Mouse (Mus musculus) cerebellum, adult 8-10 months (tissue): Measurements from ENCODE around the gene Lmod2.

Experiments
- DNase-seq: peaks from one replicate; pipeline ENCODE4 v3.0.0; 2022

The Lmod2 gene

DNA sequence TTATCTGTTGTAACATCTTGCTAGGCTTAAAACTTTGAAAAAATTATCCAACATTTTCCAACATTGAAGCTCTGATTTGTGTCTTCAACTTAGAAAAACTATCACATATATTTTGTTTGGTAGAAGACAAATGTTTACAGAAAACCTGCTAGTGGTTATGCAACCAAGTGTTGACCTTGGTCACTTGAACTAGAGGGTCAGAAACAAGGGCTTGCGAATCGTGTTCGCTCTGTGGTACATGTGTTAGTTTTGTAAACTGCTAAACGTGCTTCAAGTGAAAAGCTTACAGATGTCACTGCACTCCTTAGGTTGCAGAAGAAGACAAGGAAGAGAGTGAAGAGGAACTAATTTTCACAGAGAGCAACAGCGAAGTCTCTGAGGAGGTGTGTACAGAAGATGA, 5.4 kb downstream of the Lmod2 start:
- DNase-seq, result no peak

DNA sequence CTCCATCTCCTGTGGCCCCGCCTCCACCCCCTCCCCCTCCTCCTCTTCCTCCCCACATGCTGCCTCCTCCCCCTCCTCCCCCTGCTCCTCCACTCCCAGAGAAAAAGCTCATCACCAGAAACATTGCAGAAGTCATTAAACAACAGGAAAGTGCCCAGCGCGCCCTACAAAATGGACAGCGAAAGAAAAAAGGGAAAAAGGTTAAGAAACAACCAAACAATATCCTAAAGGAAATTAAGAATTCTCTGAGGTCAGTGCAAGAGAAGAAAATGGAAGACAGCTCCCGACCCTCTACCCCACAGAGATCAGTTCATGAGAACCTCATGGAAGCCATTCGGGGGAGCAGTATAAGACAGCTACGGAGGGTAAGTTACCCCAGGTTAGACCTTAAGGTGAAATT, 6.7 kb downstream of the Lmod2 start:
- no peak for DNase-seq

DNA sequence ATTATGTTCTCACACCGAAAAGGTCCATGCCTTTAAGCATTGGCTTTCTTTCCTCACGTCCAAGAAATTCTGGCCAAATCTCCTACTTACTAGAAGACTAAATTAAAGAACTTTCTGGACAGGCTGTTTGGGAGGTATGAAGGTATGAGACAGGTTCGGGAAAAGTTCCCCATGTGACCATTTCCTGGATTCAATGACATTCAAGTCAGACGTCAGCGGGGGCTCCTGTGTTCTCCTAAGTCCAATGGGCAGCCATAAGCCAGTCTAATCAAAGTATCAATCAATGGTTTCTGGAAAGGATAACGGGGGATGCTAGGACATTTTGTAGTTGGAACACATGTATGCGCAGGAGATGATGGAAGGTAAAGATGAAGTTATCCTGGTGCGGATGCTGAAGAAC, 8.1 kb downstream of the Lmod2 start:
- DNase-seq, result no peak

DNA sequence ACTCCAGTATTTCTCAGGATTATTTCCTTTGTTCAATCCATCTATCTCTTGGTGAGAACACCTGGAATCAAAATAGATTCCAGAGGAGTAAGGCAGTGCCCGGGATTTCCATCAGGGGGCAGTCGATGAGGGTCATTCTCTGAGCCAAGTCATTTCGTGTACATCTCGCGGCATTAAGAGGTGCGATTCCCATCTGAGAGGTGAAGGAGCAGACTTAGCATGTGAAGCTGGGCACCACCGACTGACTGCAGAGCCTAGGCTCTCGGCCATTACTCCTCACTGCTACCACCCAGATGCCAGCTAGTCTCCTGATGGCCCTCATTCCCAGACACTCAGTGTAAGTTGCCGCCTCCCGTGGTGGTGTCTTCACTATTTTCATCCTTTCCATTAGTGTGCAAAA, 8.9 kb downstream of the Lmod2 start:
- DNase-seq, result no peak

DNA sequence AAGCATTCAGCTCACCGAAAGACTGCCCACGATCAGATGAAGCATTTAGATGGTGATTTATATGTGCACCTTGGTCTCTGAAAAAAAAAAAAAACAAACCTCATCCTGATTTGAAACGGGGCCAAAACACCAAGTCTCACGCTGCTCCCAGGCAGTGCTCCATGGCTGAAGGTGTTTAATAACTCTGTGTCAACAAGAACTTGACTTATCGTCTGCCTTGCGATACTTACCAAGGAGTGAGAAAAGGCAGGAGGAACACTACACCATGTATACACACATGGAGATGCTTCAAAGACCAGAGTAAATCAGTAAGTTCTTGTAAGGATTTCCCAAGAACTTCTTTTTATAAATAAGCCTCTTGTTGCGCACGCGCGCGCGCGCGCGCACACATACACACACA, 10.0 kb downstream of the Lmod2 start:
- DNase-seq, result no peak

DNA sequence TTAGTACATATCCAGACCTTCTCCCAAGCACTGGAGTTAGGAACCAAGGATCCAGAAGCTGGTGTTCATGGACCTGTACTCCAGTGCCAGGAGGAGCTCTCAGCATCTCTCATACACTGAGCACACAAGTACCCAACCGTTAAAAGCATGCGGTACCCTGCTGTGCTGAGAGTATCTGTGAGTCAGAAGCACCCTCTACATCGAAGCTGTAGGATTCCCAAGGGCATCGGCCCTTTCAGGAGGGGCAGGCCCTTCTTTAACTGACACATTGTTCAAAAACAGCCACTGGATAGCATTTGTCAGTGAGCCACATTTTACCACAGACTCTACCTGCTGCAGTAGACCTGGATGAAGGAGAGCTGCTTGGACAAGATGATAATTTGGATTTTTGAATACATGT, 10.6 kb downstream of the Lmod2 start:
- DNase-seq, result no peak

DNA sequence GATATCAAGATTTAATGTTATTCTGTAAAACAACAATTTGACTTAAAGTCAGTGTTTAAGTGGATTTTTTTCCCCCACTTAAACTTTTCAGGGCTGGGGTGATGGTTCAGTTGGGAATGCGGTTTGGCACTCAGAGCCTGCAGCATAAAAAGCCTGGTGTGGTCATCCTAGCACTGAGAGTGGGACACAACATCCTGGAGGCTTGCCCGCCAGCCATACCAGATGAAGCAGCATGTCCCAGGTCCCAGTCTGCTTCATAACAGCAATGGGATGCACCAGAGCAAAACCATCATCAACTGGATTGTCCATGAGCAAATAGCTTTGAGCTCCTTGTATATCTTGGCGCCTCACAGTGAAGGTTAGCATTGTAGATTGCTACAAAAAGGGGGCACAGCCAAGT, 11.1 kb downstream of the Lmod2 start:
- no peak for DNase-seq

DNA sequence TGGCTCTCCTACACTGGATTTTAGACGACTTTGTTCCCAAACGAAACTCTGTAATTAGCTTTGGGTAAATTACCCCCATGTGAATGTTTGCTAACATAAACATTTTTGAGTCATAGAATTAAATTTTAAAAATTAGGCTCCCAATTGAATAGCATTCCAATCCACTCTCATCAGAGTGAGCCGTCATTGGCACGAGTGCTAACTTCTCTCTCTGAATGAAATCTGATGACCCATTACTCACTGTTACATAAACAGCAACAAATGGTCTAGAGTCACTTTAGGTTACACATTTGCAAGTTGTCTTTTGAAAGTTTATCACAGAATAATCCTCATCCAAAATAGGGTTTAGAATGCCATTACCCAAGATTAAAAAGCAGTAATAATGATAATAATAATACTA, 12.0 kb downstream of the Lmod2 start:
- no peak for DNase-seq

DNA sequence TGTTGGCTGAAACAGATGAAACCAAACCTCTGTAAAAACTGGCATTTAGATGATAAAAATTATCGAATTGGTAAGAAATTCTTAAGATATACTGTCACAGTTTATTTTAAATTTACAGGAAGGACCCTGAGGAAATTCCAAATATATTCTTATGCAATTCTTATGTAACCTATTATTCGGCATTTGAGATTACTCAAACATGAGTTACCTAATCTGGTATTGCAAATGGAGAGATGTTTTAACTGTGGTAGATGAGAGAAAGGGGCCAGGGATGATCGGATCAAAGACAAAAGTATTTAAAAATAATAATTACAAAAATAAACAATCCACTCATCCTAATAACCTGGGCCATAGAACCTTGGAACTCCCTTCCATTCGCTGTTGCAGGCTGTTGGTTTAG, 12.8 kb downstream of the Lmod2 start:
- no peak for DNase-seq

DNA sequence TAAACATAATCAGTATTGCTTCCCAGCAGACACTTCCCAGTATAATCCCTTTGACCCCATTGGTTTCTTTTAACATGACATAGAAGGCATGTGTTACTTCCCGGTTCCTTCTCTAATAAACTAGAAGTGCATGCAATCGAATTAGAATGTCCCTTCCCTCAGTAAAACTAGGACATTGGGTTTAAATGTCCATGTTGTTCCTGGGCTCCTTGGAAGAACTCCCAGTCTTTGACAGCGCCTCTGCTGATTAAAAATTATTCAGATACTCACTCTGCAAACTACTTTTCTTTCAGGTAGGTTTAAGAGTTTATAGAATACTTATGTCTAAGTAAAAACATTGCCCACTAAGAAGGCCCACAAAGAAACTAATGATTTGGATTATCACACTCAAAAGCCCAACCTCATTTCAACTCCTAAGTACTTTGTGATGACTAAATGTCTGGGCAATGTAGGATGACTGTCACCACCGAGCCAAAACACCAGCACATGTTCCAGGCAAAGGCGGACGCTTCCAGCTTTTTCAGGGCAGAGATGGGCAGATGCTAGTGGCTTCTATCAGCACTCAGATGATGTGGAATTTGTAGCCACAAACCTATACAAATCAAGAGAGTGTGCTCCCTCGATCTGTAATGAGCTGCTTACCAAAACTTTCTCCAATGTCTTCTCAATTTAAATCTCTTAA, 14.7 kb downstream of the Lmod2 start:
- DNase-seq, result no peak

DNA sequence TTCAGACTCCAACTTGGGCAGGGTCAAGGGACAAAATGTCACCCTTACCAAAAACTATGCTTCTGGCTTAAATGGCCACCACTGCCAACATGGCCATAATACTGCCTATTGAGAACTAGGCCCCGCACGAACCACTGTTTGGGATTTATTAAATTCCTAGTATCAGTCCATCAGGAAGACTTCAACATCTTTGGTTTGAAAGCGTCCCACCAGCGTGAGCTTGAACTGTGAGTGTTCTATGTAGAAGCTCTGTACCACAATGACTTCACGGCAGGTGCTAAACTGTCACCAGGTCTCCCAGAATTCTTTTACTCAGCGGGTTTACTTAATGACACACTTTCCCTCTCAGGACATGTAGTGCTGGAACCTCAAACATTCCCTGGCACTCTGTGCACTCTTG, 15.8 kb downstream of the Lmod2 start:
- DNase-seq, result no peak

DNA sequence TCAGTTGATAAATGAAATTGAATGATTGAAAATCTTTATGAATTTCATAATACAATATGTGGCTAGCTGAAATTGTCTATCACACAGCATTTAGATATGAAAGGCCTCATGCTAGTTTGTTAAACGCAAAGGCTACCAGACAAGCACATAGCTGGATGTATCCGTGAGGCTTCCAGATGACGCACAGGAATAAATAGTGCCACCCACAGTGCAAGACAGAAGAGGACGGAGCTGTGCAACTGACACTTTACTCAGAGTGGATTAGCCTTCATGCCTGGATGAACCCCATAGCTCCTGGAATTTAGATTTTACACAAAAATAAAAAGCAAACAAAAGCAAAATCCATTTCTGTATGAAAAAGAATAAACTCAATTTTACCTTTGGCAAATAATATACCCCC, 16.4 kb downstream of the Lmod2 start:
- DNase-seq, result no peak

DNA sequence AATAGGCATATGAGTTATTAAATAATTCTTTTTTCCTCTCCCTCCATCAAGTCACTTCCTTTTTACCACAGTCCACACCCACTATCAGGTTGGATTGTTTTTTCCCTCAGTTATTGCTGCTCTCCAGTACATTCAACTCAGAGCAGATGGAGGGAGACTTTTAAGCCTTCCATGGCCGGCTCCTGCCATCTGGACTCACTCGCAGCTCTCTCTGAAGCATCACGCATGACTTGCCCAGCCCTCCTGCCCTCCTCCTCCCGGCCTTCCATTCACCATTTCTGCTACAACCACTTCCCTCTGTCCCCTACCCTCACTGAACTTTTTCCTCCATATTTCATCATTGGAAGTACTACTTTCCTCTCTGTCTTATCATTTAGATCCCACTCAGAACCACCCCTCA, 19.2 kb downstream of the Lmod2 start:
- peak; percentile 54 for DNase-seq

DNA sequence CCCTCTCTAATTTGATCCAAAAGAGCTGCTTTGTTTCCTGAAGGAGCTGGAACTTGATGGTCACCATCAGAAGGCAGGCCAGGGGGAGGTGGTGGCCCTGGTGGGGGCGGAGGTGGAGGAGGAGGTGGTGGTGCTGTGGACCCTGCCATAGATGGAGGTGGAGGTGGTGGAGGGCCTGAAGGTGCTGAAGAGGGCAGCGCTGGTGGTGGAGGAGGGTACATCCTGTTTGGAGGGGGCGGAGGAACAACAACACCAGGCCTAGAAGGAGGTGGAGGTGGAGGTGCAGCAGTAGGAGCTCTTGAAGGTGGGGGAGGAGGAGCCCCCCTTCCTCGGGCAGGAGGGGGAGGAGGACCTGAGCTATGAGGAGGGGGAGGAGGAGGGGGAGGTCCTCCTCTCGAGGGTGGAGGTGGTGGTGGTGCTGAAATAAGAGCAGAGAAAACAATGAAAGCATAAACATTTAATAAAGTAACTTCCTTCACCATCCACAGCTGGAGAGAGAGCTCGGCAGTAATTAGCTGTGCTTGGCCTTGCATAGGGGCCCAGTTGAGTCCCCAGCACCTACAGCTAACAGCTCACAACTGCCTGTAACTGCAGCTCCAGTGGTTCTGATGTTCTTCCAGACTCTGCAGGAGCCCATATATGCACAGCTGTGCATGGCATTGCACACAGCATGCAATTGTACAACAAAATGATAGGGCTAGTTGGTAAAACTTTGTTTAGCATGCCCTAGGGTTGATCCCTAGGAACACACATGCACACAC, 21.9 kb downstream of the Lmod2 start:
- no peak for DNase-seq

DNA sequence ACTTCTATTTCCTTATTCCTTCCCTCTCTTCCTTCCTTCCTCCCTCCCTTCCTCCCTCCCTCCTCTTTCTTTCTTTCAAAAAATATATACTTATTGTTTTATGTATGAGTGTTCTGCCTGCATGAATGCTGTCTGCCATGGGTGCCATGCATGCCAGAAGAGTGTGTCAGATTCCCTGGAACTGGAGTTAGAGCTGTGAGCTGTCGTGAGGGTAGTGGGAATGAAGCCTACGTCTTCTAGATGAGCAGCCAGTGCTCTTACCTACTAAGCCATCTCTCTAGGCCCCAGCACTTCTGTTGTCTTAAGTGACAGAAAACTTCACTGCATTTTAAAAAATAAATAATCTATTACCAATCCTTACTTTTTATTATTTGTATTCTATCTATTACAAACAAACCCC, 23.4 kb downstream of the Lmod2 start:
- DNase-seq, result no peak

DNA sequence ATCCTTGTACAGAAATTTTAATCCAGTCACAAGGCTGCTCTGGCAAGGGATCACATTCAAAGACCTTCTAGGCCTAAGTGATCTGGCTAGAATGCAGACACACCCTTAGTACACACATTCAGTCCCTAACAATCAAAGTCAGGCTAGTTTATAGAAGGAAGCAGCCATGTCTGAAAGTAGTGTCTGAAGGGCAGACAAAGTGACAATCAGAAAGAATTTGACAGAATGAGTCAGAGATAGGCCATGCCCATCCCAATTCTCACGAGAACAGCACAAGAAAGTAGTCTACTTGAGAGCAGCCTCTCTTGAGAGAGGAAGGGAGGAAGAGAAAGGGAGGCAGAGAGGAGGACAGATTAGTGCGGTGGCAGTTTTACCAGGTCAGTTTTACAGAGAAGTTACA, 24.5 kb downstream of the Lmod2 start:
- DNase-seq, result no peak

DNA sequence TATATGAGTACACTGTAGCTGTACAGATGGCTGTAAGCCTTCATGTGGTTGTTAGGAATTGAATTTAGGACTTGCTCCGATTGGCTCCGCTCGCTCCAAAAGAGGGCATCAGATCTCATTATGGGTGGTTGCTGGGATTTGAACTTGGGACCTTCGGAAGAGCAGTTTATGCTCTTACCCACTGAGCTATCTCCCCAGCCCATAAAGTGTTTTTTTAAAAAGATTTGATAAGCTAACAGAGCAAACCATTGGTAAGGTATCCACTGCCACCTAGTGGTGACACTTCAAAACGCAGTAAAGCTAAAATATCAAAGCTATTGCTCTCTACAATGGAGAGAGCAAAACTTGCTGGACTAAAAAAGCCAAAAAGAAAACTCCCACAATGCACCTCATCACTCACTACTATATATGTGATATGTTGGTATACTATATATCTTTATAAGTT, 30.0 kb downstream of the Lmod2 start:
- peak; percentile 61 for DNase-seq

DNA sequence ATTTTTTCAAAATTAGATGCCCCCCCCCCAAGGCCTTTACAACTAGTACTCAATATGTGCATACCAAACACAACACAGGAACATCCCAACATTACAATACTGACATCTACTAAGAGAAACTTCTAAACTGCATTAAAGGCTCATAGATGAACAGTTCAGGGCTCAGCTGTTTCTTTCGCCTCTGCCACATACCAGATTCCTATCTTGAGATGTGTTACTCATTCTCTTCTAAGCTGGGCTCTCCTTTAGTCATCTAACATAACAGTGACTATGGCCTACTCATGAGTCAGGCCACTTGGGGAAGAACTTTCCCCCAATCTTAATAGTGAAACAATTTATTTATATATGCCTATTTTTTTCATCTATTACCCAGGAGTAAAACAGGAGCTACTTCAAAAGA, 30.9 kb downstream of the Lmod2 start:
- DNase-seq, result no peak

DNA sequence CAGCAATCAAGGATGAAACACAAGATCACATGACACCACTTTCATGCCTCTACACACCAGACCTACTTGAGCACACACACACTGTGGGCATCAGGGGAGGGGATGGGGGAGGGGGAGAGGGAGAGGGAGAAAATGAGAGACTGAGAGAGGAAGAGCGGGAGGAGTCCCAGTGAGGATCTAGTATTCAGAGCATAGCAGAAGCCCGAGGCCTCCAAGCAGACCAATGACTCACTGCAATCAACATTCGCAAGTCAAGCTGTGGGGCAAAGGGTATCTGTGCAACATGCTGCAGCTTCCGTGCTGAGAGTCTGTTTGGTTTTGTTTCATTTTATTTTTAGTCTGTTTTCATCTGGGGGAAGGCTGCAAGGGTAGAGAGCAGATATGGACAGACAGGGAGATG, 34.5 kb downstream of the Lmod2 start:
- no peak for DNase-seq

DNA sequence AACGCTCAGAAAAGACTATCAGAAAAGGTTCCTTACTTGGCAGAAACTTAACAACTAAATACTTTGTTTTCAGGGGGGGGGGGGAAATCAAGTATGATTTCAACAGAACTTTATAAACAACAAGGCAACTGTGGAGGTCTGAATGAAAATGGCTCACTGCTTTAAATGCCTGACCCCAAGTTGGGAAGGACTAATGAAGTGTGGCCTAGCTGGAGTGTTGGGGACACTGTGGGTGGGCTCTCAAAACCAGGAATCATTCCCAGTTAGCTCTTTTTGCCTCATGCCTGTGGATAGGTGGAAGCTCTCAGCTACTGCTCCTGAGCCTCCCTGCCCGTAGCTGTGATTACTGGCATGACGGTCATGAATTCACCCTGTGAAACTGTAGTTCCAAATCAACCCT, 36.5 kb downstream of the Lmod2 start:
- no peak for DNase-seq

DNA sequence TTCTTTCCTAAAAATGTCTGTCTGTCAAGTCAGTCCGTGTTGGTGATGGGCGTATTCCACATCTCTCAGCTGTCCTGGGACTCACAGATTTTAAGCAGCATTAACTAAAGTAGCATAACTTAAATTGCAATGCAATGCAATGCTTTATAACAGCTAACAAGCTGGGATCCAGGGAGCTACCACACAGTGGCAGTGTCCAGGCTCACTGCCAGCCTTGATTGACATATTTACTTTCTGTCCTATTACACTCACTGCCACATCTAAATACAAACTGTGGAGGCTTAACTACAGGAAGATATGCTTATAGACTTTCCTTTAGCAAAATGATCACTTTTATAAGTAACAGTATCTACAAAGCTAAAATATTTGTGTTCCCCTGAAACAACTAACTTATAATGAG, 38.3 kb downstream of the Lmod2 start:
- no peak for DNase-seq

DNA sequence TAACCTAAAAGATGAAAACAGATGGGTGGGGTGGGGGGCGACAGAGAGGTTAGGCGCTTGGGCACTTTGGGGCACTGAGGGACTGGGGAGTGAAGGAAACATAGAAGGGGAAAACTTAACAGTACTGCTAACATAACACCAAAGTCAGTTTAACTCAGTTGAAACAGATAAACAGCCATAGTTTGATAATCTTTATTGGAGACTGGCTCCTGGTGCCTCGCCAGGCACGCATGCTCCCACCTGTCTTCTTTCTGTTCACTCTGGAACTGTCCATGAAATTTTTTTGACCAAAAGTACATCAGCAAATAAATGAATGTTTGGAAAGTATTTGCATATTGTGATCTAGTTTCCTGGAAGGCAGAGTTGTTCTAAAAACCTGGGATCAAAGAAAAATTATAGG, 43.7 kb downstream of the Lmod2 start:
- DNase-seq, result no peak

DNA sequence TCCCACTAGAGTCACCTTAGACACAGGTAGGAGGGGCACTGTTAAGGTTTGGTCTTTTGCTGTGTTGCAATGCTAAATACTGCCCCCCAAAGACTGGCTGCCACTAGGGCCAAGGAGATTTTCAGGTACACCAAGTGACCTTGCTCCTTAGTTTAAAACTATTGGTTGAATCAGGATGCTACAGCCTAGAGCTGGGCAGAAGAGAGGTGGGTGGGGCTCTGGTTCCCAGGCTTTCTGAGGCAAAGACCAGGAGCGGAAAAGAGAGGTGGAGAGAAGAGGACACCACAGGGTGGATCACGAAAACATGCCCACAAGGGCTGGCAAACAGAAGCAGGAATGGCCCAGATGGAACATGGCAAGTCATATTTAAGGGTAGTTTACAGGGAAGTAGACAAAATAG, 44.6 kb downstream of the Lmod2 start:
- no peak for DNase-seq

DNA sequence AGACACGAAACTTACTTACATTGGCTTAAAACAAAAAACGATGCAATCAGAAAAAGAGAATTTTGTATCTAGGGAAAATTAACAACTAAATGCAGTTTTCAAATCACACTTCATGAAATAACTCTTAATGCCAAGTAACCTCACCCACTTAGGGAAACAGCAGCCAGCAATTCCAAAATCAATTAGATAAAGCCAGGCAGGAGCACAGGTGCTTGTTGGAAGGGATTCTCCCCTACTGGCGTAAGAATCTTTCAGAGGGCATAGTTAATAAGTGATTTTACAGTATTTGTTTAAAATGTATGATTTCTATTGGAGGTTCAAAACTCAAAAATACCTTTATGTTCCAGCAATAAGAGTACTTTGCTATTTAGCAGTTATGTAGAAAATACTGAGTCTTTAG, 45.4 kb downstream of the Lmod2 start:
- no peak for DNase-seq
